Mouse (Mus musculus): ENCODE data around the gene Adrb1.

DNA sequence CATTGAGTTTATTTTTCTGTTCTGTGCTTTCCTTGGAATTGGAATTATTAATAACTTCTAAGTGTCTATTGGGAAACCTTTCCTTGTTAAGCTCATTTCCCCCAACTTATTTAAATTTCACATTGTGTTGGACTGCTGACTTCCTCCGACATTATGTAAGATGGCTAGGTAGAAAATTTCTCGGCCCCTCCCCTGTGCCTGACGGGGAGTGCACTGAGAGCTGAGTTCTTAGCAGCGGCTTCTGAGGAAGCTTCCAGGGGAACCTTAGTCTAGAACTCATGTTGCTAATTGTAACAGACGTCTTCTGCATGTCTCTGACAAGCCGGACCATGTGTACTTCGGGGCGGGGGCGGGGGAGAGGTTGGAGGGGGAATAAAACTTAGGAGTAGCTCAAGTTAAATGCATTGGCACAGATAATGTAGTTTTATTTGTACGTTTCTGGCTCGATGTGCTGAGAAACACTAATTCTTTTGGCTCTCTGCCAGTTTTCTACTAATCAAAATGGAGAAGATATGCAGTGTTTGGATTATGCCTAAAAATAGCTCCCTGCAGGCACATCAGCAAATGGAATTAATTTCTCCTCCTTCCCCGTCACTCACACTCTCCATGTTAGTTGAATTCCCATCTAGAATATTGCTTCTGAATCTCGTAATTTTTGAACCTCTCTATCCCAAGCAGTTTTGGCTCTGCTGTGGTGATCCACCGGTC, 5.3 kb downstream of the Adrb1 start:
- TF ChIP-seq POLR2A (IDR thresholded peaks at IDR 0.05; ENCODE audit: borderline replicate concordance, extremely low read depth, low read depth, low read length), result no peak
- no peak for TF ChIP-seq CTCF (IDR thresholded peaks at IDR 0.05; ENCODE audit: insufficient read depth, low read length)

All from lung, adult 2 months (tissue).